Mouse (Mus musculus) ES-E14 (cell line): ENCODE data around the gene Ildr2.

ENCODE experiments used
- CHD2 ChIP-seq: IDR thresholded peaks from 2 replicates; pipeline ENCODE4 v1.6.1; 2014; ENCODE audit warnings: mild to moderate bottlenecking, low read depth, low read length, inconsistent platforms
- HCFC1 ChIP-seq: IDR thresholded peaks from 2 replicates; pipeline ENCODE4 v1.6.1; 2012; ENCODE audit warnings: low read length, inconsistent platforms, borderline replicate concordance; ENCODE audit not compliant: insufficient read depth
- ZNF384 ChIP-seq: IDR thresholded peaks from 2 replicates; pipeline ENCODE4 v1.6.1; 2012; ENCODE audit warnings: low read depth, low read length, inconsistent platforms

- TF ChIP-seq ZNF384 (no peak), CHD2 (no peak), HCFC1 (no peak)
These were observed 61.8 kb downstream of the Ildr2 start for GRCm38 (mm10) chr1:166315706-166316105.
